Mouse (Mus musculus) liver, adult (tissue): ENCODE measurements around the gene Lce1f.

Experiments used
- GATA4 ChIP-seq: IDR thresholded peaks from 2 replicates; pipeline ENCODE4 v1.6.1; 2014; ENCODE audit warnings: mild to moderate bottlenecking, low read length; ENCODE audit not compliant: insufficient replicate concordance

Gene Lce1f

DNA sequence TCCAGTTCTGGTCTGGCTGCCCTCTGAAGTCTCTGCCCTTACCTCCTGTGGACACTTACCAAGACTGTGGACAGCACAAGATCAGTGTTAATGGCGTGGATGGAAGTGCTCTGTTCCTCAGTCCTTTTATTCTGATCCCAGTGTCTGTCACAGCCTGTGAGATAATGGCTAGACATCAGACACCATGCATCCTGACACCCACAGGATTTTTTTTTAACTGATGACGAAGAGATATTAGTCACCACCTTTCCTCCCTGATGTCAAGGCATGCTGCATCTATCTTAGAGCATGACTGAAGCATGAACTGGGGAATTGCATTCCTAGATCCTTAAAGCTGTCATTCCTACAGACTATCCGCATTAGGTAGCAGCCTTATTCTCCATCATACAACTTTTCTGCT lies at the start of gene Lce1f:
TSS of gene Lce1f (minus strand) at position 101 of the 400 bp plus-strand sequence.
- no peak for TF ChIP-seq GATA4

DNA sequence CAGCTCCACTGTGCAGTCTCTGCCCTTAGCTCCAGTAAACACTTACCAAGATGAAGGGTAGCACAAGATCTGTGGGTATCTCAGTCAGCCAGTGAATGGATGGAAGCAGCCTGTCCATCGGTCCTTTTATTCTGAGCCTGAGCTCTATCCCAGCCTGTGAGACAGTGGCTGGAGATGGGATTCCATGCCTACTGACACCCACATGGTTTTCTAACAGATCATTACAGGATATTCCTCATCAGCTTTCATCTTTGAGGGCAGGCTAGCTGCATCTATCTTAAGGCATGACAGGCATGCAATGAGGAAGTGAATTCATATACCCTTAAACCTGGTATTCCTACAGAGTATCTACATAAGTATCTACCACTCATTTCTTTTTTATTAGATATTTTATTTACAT lies 44.8 kb upstream of the Lce1f start, which contains the start of gene Lce1h:
TSS of gene Lce1h (minus strand) at position 101 of the 400 bp plus-strand sequence.
- TF ChIP-seq GATA4 = no peak

DNA sequence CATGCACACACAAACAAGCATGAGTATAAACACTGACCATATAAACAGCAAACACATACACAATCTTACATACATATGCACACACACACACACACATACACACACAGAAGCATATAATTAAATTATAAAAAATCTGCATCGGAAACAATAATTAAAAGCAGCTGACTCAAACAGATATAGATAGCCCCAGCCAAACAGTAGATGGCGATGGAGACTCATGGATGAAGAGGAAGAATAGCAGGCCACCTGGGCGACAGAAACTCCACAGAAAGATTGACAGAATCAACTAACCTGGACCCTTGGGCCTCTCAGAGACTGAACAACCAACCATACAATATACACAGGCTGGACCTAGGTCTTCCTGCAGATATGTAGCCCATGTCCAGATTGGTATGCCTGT lies 33.0 kb upstream of the Lce1f start:
- TF ChIP-seq GATA4 = no peak

DNA sequence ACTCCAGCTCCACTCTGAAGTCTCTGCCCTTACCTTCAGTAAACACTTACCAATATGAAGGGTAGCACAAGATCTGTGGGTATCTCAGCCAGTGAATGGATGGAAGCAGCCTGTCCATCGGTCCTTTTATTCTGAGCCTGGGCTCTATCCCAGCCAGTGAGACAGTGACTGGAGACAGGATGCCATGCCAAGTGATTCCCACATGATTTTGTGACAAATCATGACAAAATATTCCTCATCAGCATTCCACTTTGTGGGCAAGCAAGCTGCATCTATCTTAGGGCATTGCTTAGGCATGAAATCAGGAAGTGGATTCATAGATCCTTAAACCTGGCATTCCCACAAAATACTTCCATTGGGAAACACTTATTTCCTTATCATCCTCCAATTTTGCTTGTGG lies 32.1 kb upstream of the Lce1f start, which contains the start of gene Lce1g:
TSS of gene Lce1g (minus strand) at position 101 of the 400 bp plus-strand sequence.
- no peak for TF ChIP-seq GATA4

DNA sequence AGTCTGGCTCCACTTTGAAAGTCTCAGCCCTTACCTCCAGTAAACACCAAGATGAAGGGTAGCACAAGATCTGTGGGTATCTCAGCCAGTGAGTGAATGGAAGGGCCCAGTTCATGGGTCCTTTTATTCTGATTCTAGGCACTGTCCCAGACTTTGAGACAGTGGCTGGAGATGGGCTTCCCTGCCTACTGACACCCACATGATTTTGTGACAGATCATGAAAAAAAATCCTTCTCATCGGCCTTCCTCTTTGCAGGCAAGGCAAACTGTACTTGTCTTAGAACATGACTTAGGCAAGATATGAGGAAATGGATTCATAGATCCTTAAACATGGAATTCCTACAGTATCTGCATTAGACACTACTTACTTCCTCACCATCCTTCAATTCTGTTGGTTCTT lies 18.8 kb upstream of the Lce1f start, which contains the start of gene Gm38119:
TSS of gene Gm38119 (minus strand) at position 101 of the 400 bp plus-strand sequence.
- TF ChIP-seq GATA4 = no peak

DNA sequence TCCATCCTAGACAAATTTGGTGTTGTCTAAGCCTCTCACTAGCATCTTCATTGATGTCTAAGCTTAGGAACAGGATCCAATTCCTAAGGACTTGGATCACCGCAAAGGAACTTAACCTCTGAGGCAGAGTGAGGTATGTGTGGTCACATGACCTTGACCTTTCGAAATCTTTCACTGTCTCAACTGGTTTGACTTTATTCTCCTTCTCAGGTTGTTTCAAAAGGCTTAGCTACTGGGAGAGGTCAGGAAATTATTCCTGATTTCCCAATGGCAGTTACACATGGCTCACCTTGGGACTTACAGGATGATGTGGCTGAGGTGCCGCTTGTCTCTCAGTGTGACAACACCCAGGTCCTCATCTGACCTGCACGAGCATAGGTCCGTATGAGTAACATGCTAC lies 2.5 kb upstream of the Lce1f start:
- no peak for TF ChIP-seq GATA4

DNA sequence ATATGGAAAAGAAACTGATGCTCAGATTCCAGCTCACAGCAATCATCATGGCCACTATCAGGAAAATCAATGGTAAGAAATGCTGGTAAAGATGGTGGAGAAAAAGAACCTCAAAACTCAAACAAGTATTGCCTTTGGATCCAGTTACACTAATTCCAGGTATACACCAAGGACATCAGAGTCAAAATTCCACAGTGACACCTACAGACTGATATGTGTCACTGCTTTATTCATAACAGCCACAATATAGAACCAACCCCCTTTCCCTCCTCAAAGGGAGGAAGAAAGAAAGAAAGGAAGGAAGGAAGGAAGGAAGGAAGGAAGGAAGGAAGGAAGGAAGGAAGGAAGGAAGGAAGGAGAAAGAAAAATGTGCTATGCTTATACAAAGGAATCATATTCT lies 5.0 kb downstream of the Lce1f start:
- no peak for TF ChIP-seq GATA4

DNA sequence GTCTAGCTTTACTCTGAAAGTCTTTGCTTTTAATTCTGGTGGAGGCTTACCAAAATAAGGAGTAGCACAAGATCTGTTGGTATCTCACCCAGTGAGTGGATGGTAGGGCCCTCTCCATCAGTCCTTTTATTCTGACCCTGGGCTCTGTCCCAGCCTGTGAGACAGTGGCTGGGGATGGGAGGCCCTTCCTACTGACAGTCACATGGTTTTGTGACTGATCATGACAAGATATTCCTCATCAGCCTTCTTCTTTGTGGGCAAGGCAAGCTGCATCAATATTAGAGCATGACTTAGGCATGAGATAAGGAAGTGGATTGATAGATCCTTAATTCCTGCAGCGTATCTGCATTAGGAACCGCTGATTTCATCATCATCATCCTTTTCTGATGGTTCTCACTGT lies 11.2 kb downstream of the Lce1f start, which contains the start of gene Lce1e:
TSS of gene Lce1e (minus strand) at position 101 of the 400 bp plus-strand sequence.
- TF ChIP-seq GATA4 = no peak

DNA sequence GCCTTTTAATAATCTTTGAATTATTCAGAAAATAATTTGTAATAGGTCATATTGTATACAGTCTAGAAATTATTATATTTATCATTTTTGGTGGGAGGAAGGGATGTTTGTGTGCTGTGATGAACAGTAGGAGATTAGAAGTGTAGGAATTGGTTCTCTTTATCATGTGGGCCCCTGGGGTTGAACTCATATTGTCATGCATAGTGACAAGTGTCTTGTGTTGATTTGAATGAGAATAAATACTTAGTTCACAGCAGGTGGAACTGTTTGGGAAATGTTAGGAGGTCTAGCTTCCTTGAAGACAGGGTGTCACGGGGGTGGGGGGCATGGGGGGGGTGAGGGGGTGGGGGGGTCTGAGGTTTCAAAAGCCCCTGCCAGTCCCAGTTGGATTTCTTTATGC lies 25.5 kb downstream of the Lce1f start:
- TF ChIP-seq GATA4 = no peak

DNA sequence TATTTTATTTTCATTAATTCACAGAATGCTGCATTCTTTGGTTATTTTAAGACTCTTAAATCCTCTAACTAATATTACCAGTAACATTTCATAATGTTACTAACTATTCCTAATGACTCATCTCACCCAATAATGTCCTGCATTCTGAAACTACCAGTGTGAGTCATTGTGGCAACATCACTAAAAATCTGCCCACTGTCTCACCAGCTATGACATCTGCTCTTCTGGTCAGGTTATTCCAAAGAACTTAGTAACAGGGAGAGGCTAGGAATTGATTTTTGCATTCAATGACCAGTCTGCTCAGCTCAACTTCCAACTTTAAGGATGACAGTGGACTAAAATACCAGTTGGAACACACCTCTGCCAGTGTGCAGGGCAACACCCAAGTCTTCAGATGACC lies 28.5 kb downstream of the Lce1f start:
- no peak for TF ChIP-seq GATA4

DNA sequence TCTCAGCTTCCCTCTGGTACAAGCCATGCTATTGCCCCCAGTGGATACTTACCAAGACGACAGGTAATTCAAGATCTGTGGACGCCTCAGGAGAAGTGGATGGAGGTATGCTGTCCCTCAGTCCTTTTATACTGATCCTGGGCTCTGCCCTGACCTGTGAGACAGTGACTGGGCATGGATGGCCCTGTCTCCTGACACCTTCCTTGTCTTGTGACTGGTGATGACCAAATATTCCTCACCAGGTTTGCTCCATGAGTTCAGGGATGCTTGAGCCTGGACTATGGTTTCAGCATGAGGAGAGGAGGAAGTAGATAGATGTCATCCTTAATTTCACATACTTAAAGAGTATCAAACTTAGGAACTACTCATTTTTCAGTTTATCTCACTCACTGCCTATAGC lies 33.0 kb downstream of the Lce1f start, which contains the start of gene Lce1d:
TSS of gene Lce1d (minus strand) at position 101 of the 400 bp plus-strand sequence.
- TF ChIP-seq GATA4 = no peak

DNA sequence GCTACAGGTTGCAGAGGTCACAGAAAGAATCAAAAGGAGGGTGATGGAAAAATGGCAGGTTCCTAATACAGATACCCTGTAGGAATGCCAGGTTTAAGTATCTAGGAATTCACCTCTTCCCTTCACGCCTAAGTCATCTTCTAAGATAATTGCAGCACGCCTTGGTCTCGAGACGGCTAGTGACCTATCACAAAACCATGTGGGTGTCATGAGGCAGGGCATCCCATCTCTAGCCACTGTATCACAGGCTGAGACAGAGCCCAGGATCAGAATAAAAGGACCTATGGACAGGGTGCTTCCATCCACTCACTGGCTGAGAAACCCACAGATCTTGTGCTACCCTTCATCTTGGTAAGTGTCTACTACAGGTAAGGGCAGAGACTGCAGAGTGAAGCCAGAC lies 41.2 kb downstream of the Lce1f start, which contains the start of gene Lce1c:
TSS of gene Lce1c (plus strand) at position 301 of the 400 bp plus-strand sequence.
- no peak for TF ChIP-seq GATA4

DNA sequence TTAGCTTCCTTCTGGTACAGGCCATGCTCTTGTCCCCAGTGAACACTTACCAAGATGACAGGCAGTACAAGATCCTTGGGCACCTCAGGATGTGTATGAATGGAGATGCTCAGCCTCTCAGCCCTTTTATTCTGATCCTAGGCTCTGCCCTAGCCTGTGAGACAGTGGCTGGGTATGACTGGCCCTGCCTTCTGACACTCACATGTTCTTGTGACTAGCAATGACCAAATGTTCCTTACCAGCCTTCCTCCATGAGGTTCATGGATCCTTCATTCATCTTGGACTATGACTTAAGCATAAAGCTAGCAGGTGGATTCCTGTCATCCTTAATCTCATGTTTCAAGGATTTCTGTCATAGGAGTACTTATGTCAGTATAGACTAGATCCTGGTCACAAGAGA lies 49.9 kb downstream of the Lce1f start, which contains the start of gene Lce1a2:
TSS of gene Lce1a2 (minus strand) at position 101 of the 400 bp plus-strand sequence.
- no peak for TF ChIP-seq GATA4
